Mouse (Mus musculus) erythroblast, embryonic 14.5 days (primary cell): ENCODE data around the gene Emsy. TPM values are rescaled to one million over a fixed set of nuclear protein-coding genes. Genes with fewer than 3 reads are reported as not detected.

ENCODE experiments used
- H3K27me3 ChIP-seq: 2 replicates; pipeline ENCODE4 v1.6.1; 2012; ENCODE audit warnings: inconsistent platforms; ENCODE audit not compliant: control insufficient read depth
- H3K36me3 ChIP-seq: 2 replicates; pipeline ENCODE4 v1.6.1; 2012; ENCODE audit warnings: mild to moderate bottlenecking, inconsistent platforms; ENCODE audit not compliant: control insufficient read depth
- H3K4me1 ChIP-seq: 2 replicates; pipeline ENCODE4 v1.6.1; 2012; ENCODE audit warnings: inconsistent platforms; ENCODE audit not compliant: control insufficient read depth
- H3K4me3 ChIP-seq: replicated peaks from 2 replicates; pipeline ENCODE3; 2012; ENCODE audit warnings: moderate library complexity, mild to moderate bottlenecking, inconsistent platforms
- H3K9me3 ChIP-seq: 2 replicates; pipeline ENCODE4 v1.6.1; 2012; ENCODE audit warnings: low read length, inconsistent platforms, mixed read lengths; ENCODE audit not compliant: control insufficient read depth
- GATA1 ChIP-seq: IDR thresholded peaks from 2 replicates; pipeline ENCODE4 v1.6.1; 2012; ENCODE audit warnings: low read length, inconsistent platforms, mixed read lengths
- TAL1 ChIP-seq: IDR thresholded peaks from 3 replicates; pipeline ENCODE4 v1.6.1; 2012; ENCODE audit warnings: low read length, inconsistent platforms, mixed read lengths
- polyA plus RNA-seq: library from polyadenylated mRNA; stranded (reverse); fragments of >175 nt; gene quantifications from 2 replicates; pipeline ENCODE4 v1.2.3, GENCODE M21; 2012

The Emsy gene
- polyA plus RNA-seq, 1 experiment: 0.29 TPM

GRCm38 (mm10) chr7:98562186-98562585 lies 94.4 kb downstream of the Emsy start:
- Histone ChIP-seq H3K27me3 (peaks cover 6% of the 10 kb centered on the region; the same call in 1 of the 2 replicates), H3K36me3 (no peaks in the 10 kb centered on the region), H3K4me1 (no peaks in the 10 kb centered on the region), H3K9me3 (no peaks in the 10 kb centered on the region), H3K4me3 (no peak overlapping the region)
- TF ChIP-seq TAL1: no peak
- TF ChIP-seq GATA1: no peak

DNA sequence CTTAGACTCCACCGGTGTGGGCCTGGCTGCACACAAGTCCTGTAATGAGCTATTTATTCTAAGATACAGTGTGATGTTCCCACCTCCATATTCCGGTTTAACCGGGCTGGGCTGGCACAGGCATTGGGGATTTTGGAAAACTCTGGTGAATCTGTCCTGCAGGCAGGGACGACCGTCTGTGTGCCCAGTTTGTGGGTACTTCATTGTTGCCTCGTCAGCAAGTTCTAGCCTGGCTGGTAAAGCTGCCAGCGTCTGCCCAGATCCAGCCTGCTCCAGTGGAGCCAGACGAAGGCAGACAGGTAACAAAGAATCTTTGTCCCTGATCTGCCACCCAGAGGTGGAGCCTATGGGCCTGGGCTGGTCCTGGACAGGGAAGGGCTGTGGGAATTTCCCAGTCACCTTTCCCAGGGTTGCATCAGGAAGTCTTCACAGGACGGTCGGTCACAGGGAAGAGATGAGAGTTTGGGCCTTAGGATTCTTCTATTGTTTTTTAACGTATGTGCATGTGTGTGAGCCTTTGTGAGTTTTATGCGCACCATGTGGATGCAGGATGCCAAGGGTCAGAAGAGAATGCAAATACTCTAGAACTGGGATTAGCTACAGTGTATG lies 94.9 kb downstream of the Emsy start:
- Histone ChIP-seq H3K36me3 (no peaks in the 10 kb centered on the region), H3K4me1 (no peaks in the 10 kb centered on the region), H3K9me3 (no peaks in the 10 kb centered on the region), H3K4me3 (no peak overlapping the region), H3K27me3 (0 out of 2 replicates have a peak, but pooled peaks cover under 1% of the 10 kb centered on the region)
- TF ChIP-seq TAL1 (no peak), GATA1 (no peak)

GRCm38 (mm10) chr7:98558128-98558921 lies 98.3 kb downstream of the Emsy start:
- Histone ChIP-seq H3K4me3 (no peak overlapping the region), H3K27me3 (no peaks in the 10 kb centered on the region), H3K36me3 (no peaks in the 10 kb centered on the region), H3K9me3 (no peaks in the 10 kb centered on the region), H3K4me1 (no peaks in the 10 kb centered on the region)
- TF ChIP-seq TAL1 (no peak), GATA1 (no peak)

DNA sequence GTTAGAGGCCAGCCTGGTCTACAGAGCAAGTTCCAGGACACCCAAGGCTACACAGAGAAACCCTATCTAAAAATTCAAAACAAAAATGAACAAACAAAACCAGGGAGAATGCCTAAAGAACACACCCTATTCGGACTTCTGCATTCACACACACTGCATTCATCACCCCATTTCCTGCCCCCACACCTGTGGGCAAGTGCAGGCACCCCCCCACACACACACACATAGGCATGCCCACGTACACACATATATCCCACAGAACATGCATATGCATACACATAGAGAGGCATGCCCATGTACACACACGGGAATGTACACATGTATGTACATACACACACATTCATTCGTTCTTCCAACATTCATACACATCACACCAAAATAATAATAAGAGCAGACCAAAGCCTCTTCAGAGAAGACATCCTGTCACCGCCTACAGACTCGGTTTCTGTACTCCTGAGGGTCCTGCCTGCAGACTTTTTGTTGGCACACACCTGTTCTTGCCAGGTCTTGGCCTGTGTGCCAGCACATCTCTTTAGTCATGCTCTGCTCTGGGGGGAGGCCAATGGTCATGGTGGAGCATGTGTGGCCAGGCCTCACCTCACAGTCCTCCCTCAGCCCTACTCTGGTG lies 99.7 kb downstream of the Emsy start:
- Histone ChIP-seq H3K9me3 (no peaks in the 10 kb centered on the region), H3K36me3 (no peaks in the 10 kb centered on the region), H3K27me3 (no peaks in the 10 kb centered on the region), H3K4me3 (no peak overlapping the region), H3K4me1 (no peaks in the 10 kb centered on the region)
- TF ChIP-seq GATA1: no peak
- TF ChIP-seq TAL1: no peak

DNA sequence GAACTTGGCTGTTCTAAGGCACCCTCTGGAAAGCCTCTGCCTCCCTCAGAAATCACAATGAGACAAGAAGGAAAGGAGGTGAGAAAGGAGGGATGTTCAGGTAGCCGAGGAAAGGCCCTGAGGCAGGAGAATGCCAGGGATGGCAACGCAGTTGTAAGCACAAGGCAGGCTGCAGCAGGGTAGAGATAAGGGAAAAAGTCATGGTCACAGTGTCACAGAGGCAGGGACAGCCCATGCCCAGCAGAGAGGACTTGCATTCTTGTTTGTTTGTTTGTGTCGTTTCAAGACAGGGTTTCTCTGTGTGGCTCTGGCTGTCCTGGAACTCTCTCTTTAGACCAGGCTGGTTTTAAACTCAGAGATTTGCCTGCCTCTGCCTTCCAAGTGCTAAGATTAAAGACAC lies 105.5 kb downstream of the Emsy start:
- no peaks in the 10 kb centered on the region for H3K36me3 ChIP-seq
- no peaks in the 10 kb centered on the region for H3K9me3 ChIP-seq
- H3K4me3 ChIP-seq: no peak overlapping the region
- TF ChIP-seq GATA1: no peak
- TF ChIP-seq TAL1: no peak
- H3K27me3 ChIP-seq: no peaks in the 10 kb centered on the region
- no peaks in the 10 kb centered on the region for H3K4me1 ChIP-seq

DNA sequence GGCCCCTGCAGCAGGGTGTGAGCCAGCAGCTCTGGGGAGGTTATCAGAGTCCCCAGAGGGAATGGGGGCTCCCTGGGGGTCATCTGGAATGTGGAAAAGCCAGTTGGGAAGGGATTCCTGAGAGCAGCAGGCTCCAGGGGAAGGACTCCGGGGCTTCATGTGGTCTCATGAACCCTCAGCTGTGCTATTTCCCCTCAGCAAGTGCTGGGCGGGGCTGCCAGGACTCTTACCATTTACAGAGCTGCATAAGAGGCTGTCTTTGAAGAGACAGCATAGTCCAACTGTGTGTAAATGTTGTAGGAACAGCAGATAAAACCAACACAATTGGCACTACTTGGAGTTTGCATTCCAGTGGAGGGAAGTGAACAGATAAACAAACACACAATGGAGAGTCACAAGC lies 106.0 kb downstream of the Emsy start:
- H3K9me3 ChIP-seq: no peaks in the 10 kb centered on the region
- no peak overlapping the region for H3K4me3 ChIP-seq
- no peak for TF ChIP-seq TAL1
- no peak for TF ChIP-seq GATA1
- no peaks in the 10 kb centered on the region for H3K27me3 ChIP-seq
- no peaks in the 10 kb centered on the region for H3K4me1 ChIP-seq
- H3K36me3 ChIP-seq: no peaks in the 10 kb centered on the region

- TF ChIP-seq TAL1 (no peak), GATA1 (no peak)
- Histone ChIP-seq H3K9me3 (no peaks in the 10 kb centered on the region), H3K27me3 (no peaks in the 10 kb centered on the region), H3K4me1 (no peaks in the 10 kb centered on the region), H3K4me3 (no peak overlapping the region), H3K36me3 (no peaks in the 10 kb centered on the region)
Measured at GRCm38 (mm10) chr7:98548839-98549238, 107.7 kb downstream of the Emsy start.

- Histone ChIP-seq H3K36me3 (no peaks in the 10 kb centered on the region), H3K4me3 (no peak overlapping the region), H3K4me1 (no peaks in the 10 kb centered on the region), H3K27me3 (no peaks in the 10 kb centered on the region), H3K9me3 (no peaks in the 10 kb centered on the region)
- TF ChIP-seq TAL1 (no peak), GATA1 (no peak)
Measured at GRCm38 (mm10) chr7:98544556-98544955, 112.0 kb downstream of the Emsy start.

DNA sequence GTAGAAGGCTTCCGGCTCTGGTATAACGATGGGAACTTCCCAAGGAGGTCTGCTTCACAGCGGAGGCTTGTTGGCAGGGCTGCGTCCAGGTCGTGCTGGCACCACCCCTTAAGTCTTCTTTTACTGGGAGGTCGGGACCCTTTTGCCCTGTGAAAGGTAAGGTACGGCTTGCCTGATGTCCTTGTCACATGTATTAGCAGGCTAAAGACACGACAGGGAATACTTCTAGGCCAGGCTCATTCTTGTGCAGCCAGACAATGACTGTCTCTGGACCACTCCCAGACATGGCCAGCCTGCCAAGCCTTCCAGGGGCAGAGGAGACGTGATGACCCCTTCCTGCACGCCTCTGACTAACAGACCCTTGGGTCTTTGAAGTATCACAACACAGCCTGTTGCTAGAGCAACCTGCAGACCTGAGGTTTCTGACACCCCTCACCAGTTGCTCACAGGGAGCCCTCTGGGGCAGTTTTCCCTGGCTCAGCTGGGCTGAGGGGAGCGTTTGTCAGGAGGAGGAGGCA lies 112.7 kb downstream of the Emsy start:
- Histone ChIP-seq H3K4me1 (no peaks in the 10 kb centered on the region), H3K4me3 (no peak overlapping the region), H3K36me3 (no peaks in the 10 kb centered on the region), H3K27me3 (no peaks in the 10 kb centered on the region), H3K9me3 (no peaks in the 10 kb centered on the region)
- TF ChIP-seq GATA1: no peak
- no peak for TF ChIP-seq TAL1
